Mouse (Mus musculus): ENCODE data around the gene Camkk1. TPM values are rescaled to one million over a fixed set of nuclear protein-coding genes. Genes with fewer than 3 reads are reported as not detected.

The Camkk1 gene
- polyA plus RNA-seq, 1 experiment from 2014 or later, result 5.1 TPM

GRCm38 (mm10) chr11:73078615-73079014 is 59.8 kb downstream of the Camkk1 start:
- TF ChIP-seq CTCF (IDR thresholded peaks at IDR 0.05), result no peak
- H3K27me3 ChIP-seq, result no peaks in the 10 kb centered on the region
- DNase-seq (ENCODE audit: low read depth, low spot score), result no peak
- no peak for ATAC-seq
- POLR2A ChIA-PET, result no interaction called here
- in situ Hi-C loops (cut with MboI; ENCODE audit: low pct_unique_long_range_greater_than_20kb), result no loop called here
- CTCF ChIA-PET, result interaction anchor here (1.2 to 1.6 kb wide), 3 partner anchors 10 to 72 kb away, joined by 3 to 4 read pairs (median 4); no protein-coding TSS in a partner anchor

- POLR2A ChIA-PET, result interaction anchor here (0.6 kb wide), 1 partner anchor 36 kb away, joined by 20 read pairs; no protein-coding TSS in a partner anchor
- DNase-seq (ENCODE audit: low read depth, low spot score) (no peak), ATAC-seq (no peak)
- CTCF ChIA-PET, result no interaction called here
- in situ Hi-C loops (cut with MboI; ENCODE audit: low pct_unique_long_range_greater_than_20kb), result no loop called here
- no peaks in the 10 kb centered on the region for H3K27me3 ChIP-seq
- no peak for TF ChIP-seq CTCF (IDR thresholded peaks at IDR 0.05)
Measured at GRCm38 (mm10) chr11:73080306-73080705, 61.5 kb downstream of the Camkk1 start.

- POLR2A ChIA-PET, result no interaction called here
- in situ Hi-C loops (cut with MboI; ENCODE audit: low pct_unique_long_range_greater_than_20kb), result no loop called here
- ATAC-seq (no peak), DNase-seq (ENCODE audit: low read depth, low spot score) (no peak)
- H3K27me3 ChIP-seq, result no peaks in the 10 kb centered on the region
- CTCF ChIA-PET, result interaction anchor here (1.2 to 2.3 kb wide), 3 partner anchors 11 to 24 kb away, joined by 3 to 4 read pairs (median 3); no protein-coding TSS in a partner anchor
- TF ChIP-seq CTCF (IDR thresholded peaks at IDR 0.05), result no peak
Measured at GRCm38 (mm10) chr11:73084303-73084702, 65.5 kb downstream of the Camkk1 start.

GRCm38 (mm10) chr11:73084804-73085231 is 66.0 kb downstream of the Camkk1 start:
- DNase-seq (ENCODE audit: low read depth, low spot score) (peak; percentile 58), ATAC-seq (peak; percentile 63)
- CTCF ChIA-PET, result interaction anchor here (1.2 to 2.3 kb wide), 5 partner anchors 11 to 36 kb away, joined by 3 to 4 read pairs (median 3); no protein-coding TSS in a partner anchor
- TF ChIP-seq CTCF (IDR thresholded peaks at IDR 0.05), result no peak
- in situ Hi-C loops (cut with MboI; ENCODE audit: low pct_unique_long_range_greater_than_20kb), result no loop called here
- POLR2A ChIA-PET, result no interaction called here
- H3K27me3 ChIP-seq, result no peaks in the 10 kb centered on the region

- POLR2A ChIA-PET, result interaction anchor here (1.0 kb wide), 1 partner anchor 10 kb away, joined by 3 read pairs; no protein-coding TSS in a partner anchor
- CTCF ChIA-PET, result interaction anchor here (1.1 to 2.3 kb wide), 6 partner anchors 8 to 36 kb away, joined by 3 to 4 read pairs (median 3); no protein-coding TSS in a partner anchor
- in situ Hi-C loops (cut with MboI; ENCODE audit: low pct_unique_long_range_greater_than_20kb), result no loop called here
- DNase-seq (ENCODE audit: low read depth, low spot score) (no peak), ATAC-seq (no peak)
- no peaks in the 10 kb centered on the region for H3K27me3 ChIP-seq
- TF ChIP-seq CTCF (IDR thresholded peaks at IDR 0.05), result no peak
Measured at GRCm38 (mm10) chr11:73085391-73085790, 66.6 kb downstream of the Camkk1 start.

DNA sequence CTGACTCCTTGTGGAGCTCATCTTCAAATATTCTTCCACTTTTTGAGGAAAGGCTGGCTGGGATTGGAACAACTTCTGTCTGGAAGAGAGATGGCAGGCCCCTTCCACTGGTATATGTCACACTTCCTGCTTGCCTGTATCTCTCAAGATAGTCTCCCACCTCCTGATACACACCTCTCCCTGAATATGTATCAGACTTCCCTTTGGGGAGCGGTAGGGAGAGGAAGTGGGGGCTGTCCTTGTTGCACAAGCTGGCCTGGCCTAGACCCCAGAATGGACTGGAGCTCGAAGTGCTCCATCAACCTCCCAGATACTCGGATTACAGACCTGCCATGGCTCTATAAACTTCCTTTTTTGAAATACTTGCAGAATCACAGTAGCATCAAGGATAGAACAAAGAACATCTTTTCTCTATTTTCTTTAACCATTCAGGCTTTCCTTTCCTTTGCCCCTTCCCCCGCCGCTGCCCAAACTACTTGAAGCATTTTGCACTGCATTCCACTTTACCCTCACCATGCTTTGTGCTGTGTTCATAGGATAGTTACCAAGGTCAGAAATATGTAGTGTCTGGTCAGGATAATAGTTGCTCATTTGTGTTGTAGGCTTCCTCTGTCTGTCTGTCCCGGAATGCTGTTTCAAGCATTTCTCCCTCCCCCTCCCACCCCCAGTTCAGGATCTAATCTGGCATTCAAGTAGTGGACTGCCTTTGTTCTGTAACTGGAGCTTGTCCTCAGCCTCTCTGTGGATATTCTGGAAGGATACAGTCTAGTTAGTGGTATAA is 69.1 kb downstream of the Camkk1 start:
- in situ Hi-C loops (cut with MboI; ENCODE audit: low pct_unique_long_range_greater_than_20kb), result no loop called here
- no peak for ATAC-seq
- CTCF ChIA-PET, result interaction anchor here (1.8 kb wide), 1 partner anchor 20 kb away, joined by 5 read pairs; no protein-coding TSS in a partner anchor
- DNase-seq (ENCODE audit: low read depth, low spot score), result no peak
- H3K27me3 ChIP-seq, result no peaks in the 10 kb centered on the region
- POLR2A ChIA-PET, result interaction anchor here (0.6 kb wide), 1 partner anchor 19 kb away, joined by 4 read pairs; no protein-coding TSS in a partner anchor
- TF ChIP-seq CTCF (IDR thresholded peaks at IDR 0.05), result no peak

- DNase-seq (ENCODE audit: low read depth, low spot score), result no peak
- CTCF ChIA-PET, result interaction anchor here (1.1 to 1.2 kb wide), 2 partner anchors 15 to 18 kb away, joined by 3 read pairs; no protein-coding TSS in a partner anchor
- no peak for TF ChIP-seq CTCF (IDR thresholded peaks at IDR 0.05)
- ATAC-seq, result no peak
- POLR2A ChIA-PET, result no interaction called here
- in situ Hi-C loops (cut with MboI; ENCODE audit: low pct_unique_long_range_greater_than_20kb), result no loop called here
- H3K27me3 ChIP-seq, result no peaks in the 10 kb centered on the region
Measured at GRCm38 (mm10) chr11:73090283-73090682, 71.5 kb downstream of the Camkk1 start, which contains the start of gene Itgae. TSS of gene Itgae (plus strand) at chr11:73090583.

GRCm38 (mm10) chr11:73090826-73091225 is 72.0 kb downstream of the Camkk1 start:
- in situ Hi-C loops (cut with MboI; ENCODE audit: low pct_unique_long_range_greater_than_20kb), result no loop called here
- POLR2A ChIA-PET, result no interaction called here
- no peak for TF ChIP-seq CTCF (IDR thresholded peaks at IDR 0.05)
- DNase-seq (ENCODE audit: low read depth, low spot score) (no peak), ATAC-seq (no peak)
- CTCF ChIA-PET, result interaction anchor here (1.3 kb wide), 1 partner anchor 20 kb away, joined by 3 read pairs; no protein-coding TSS in a partner anchor
- no peaks in the 10 kb centered on the region for H3K27me3 ChIP-seq

Other genes with a start within 250 kb of the Camkk1 start
- 9.3 TPM for gene Cyb5d2, start 222.9 kb upstream of the Camkk1 start, polyA plus RNA-seq (2021)
- gene Zzef1, start 222.8 kb upstream of the Camkk1 start, polyA plus RNA-seq (2021), result 19.5 TPM
- gene Atp2a3, start 57.8 kb upstream of the Camkk1 start, polyA plus RNA-seq (2021), result 0.06 TPM
- gene P2rx1, start 19.9 kb upstream of the Camkk1 start, polyA plus RNA-seq (2021), result not detected
- gene Ncbp3, start 28.8 kb downstream of the Camkk1 start, polyA plus RNA-seq (2021), result 7.9 TPM
- gene Itgae, start 71.6 kb downstream of the Camkk1 start, polyA plus RNA-seq (2021), result 0.05 TPM
- gene Haspin, start 119.3 kb downstream of the Camkk1 start, polyA plus RNA-seq (2021), result 8.8 TPM
- 6.0 TPM for gene P2rx5, start 141.4 kb downstream of the Camkk1 start, polyA plus RNA-seq (2021)
- gene Emc6, start 158.0 kb downstream of the Camkk1 start, polyA plus RNA-seq (2021), result 79.4 TPM
- gene Tax1bp3, start 158.1 kb downstream of the Camkk1 start, polyA plus RNA-seq (2021), result 157 TPM
- 33.0 TPM for gene Ctns, start 180.0 kb downstream of the Camkk1 start, polyA plus RNA-seq (2021)
- gene Shpk, start 180.5 kb downstream of the Camkk1 start, polyA plus RNA-seq (2021), result 5.6 TPM
- not detected for gene Trpv1, start 215.3 kb downstream of the Camkk1 start, polyA plus RNA-seq (2021)
- gene Trpv3, start 248.4 kb downstream of the Camkk1 start, polyA plus RNA-seq (2021), result 0.01 TPM